Mouse (Mus musculus) forebrain, embryonic 14.5 days (tissue): Measurements from ENCODE around the gene Adgrg5. TPM values are rescaled to one million over a fixed set of nuclear protein-coding genes. Genes with fewer than 3 reads are reported as not detected.

Source experiments
- ATAC-seq: fragments of 200-750 bp; cut with Nextera tagmentation; 2 replicates; pipeline ENCODE4 v1.8.0; 2017; ENCODE audit warnings: mild to moderate bottlenecking, moderate library complexity
- DNase-seq: peaks from one replicate; pipeline ENCODE4 v3.0.0-alpha.2; 2015; ENCODE audit warnings: low spot score
- H3K27ac ChIP-seq: fragments of 300-500 bp; sonication (generic); 2 replicates; pipeline ENCODE4 v1.5.1; 2014; ENCODE audit warnings: low read depth, mild to moderate bottlenecking, control low read depth, low read length, moderate library complexity
- H3K27me3 ChIP-seq: fragments of 300-500 bp; sonication (generic); replicated peaks from 2 replicates; pipeline ENCODE4 v1.6.1; 2014; ENCODE audit warnings: low read length, control low read depth, mixed read lengths; ENCODE audit not compliant: control insufficient read depth, insufficient read depth
- H3K36me3 ChIP-seq: fragments of 300-500 bp; sonication (generic); 2 replicates; pipeline ENCODE4 v1.6.1; 2014; ENCODE audit warnings: low read length, control low read depth; ENCODE audit not compliant: control insufficient read depth, insufficient read depth
- H3K4me1 ChIP-seq: fragments of 300-500 bp; sonication (generic); 2 replicates; pipeline ENCODE4 v1.6.1; 2014; ENCODE audit warnings: antibody characterized with exemption, low read length, control low read depth; ENCODE audit not compliant: control insufficient read depth, insufficient read depth
- H3K4me2 ChIP-seq: fragments of 300-500 bp; sonication (generic); 2 replicates; pipeline ENCODE4 v1.6.1; 2014; ENCODE audit warnings: mild to moderate bottlenecking, control low read depth, low read length
- H3K4me3 ChIP-seq: fragments of 300-500 bp; sonication (generic); 2 replicates; pipeline ENCODE4 v1.5.1; 2014; ENCODE audit warnings: low read depth, low read length, control low read depth
- H3K9ac ChIP-seq: fragments of 300-500 bp; sonication (generic); 2 replicates; pipeline ENCODE4 v1.6.1; 2014; ENCODE audit warnings: mild to moderate bottlenecking, low read length, control low read depth, moderate library complexity
- H3K9me3 ChIP-seq: fragments of 300-500 bp; sonication (generic); replicated peaks from 2 replicates; pipeline ENCODE4 v1.6.1; 2016; ENCODE audit warnings: low read length, control low read depth, mixed read lengths; ENCODE audit not compliant: control insufficient read depth
- WGBS: fragments of 180-500 bp; shearing (Covaris S2); extraction: QIAGEN DNeasy Blood & Tissue Kit; methylation state at CpG from one replicate; pipeline ENCODE4 v1.1.7; 2014; 5-methylcytosine and 5-hydroxymethylcytosine counted together
- polyA plus RNA-seq: library from polyadenylated mRNA; unstranded; fragments of >200 nt; fragmentation: Nextera tagmentation; extraction: Ambion mirVana; gene quantifications from 2 replicates; pipeline ENCODE4 v1.2.1, GENCODE M21; 2014

The Adgrg5 gene
- polyA plus RNA-seq, 1 experiment from 2014 or later, result not detected

DNA sequence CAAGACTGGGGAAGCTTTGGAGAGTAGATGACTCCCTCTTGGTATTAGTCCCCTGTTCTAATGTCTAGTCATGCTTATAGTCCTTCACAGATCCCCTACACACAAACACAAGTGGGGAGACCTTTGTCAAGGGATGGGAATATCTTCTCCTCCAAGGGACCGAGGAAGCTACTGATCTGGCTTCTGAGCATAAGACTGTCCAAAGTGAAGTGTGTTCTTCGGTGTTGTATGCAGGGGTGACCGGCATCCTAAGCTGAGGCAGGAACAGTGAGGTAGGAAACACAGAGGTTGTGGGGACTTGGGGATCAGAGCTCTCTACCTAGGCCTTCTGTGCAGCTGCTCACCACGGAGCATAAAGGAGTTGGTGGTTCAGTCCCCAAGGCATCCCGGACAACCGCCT, 1.3 kb upstream of the Adgrg5 start:
- Histone ChIP-seq H3K27ac (no peak overlapping the region), H3K9ac (no peak overlapping the region), H3K36me3 (no peaks in the 10 kb centered on the region), H3K4me1 (0 out of 2 replicates have a peak, but pooled peaks cover 6% of the 10 kb centered on the region), H3K27me3 (no peaks in the 10 kb centered on the region), H3K4me3 (no peak overlapping the region), H3K4me2 (no peak overlapping the region), H3K9me3 (no peaks in the 10 kb centered on the region)
- no peak for DNase-seq
- ATAC-seq, result no peak
- 70% methylated on average over 6 of the region's 6 CpGs for WGBS

DNA sequence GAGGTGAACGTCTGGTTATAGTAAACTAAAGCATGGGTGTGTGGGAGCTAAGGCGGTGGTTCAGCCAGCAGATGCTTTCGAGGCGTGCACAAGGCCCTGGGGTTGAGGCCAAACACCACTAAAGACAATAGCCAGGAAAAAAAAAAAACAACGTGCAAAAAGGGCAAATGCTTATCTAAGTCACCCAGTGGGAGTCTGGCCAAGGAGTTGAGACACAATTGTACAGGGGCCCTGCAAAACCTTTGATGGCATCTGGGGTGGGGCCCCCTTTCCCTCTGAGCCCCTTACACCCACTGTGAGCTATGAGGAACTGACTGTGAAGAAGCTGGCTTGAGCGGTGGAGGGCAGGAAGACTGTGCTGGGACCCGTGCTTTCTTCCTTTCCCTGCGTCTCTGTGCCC, 892 bp upstream of the Adgrg5 start:
- DNase-seq (no peak), ATAC-seq (no peak)
- Histone ChIP-seq H3K9ac (no peak overlapping the region), H3K27ac (no peak overlapping the region), H3K4me1 (0 out of 2 replicates have a peak, but pooled peaks cover 5% of the 10 kb centered on the region), H3K9me3 (no peaks in the 10 kb centered on the region), H3K27me3 (no peaks in the 10 kb centered on the region), H3K4me2 (no peak overlapping the region), H3K4me3 (no peak overlapping the region), H3K36me3 (no peaks in the 10 kb centered on the region)
- WGBS, result 33% methylated on average over 8 of the region's 8 CpGs

DNA sequence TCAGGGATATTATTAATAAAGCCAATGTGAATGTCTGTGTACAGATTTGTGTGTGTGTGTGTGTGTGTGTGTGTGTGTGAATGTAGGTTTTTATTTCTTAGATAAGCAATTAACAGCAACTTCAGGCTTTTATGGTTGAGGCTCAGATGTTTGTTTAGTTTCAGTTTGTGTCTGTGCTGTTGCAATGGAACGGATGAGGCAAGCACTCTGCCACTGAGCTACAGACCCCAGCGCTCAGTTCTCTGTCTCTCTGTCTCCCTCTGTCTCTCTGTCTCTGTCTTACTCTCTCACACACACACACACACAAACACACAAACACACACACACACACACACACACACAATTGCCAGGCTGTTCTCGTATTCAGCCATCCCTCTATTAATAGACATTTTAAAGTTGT, 4.7 kb downstream of the Adgrg5 start:
- WGBS, result 87% methylated on average over 3 of the region's 3 CpGs
- Histone ChIP-seq H3K9me3 (no peaks in the 10 kb centered on the region), H3K36me3 (no peaks in the 10 kb centered on the region), H3K27me3 (no peaks in the 10 kb centered on the region), H3K4me2 (no peak overlapping the region), H3K27ac (no peak overlapping the region), H3K4me3 (no peak overlapping the region), H3K9ac (no peak overlapping the region), H3K4me1 (no peaks in the 10 kb centered on the region)
- DNase-seq (no peak), ATAC-seq (no peak)

DNA sequence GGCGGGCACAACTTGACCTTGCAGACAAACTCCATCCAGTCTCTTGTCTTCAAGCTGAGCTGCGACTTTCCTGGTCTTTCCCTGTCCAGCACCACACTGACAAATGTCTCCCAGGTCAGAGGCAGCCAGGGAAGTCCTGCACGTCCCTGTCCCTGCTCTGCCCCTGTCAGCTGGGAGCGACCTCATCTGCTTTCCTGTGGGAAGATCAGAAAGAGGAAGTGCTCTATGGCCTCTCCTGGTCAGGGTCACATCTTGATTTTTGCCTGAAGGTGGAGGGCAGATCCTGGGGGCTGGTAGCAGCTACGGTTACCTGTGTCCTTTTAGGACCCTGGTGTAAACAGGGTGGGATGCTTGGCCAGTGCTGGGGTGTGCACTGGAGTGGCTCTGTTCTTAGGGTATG, 10.4 kb downstream of the Adgrg5 start:
- Histone ChIP-seq H3K9me3 (no peaks in the 10 kb centered on the region), H3K4me2 (no peak overlapping the region), H3K4me1 (no peaks in the 10 kb centered on the region), H3K4me3 (no peak overlapping the region), H3K27me3 (no peaks in the 10 kb centered on the region), H3K9ac (no peak overlapping the region), H3K27ac (no peak overlapping the region), H3K36me3 (no peaks in the 10 kb centered on the region)
- 72% methylated on average over 5 of the region's 5 CpGs for WGBS
- no peak for DNase-seq
- ATAC-seq, result no peak

GRCm38 (mm10) chr8:94935172-94935571, 11.7 kb downstream of the Adgrg5 start:
- no peak overlapping the region for H3K9ac ChIP-seq
- H3K4me1 ChIP-seq, result no peaks in the 10 kb centered on the region
- H3K4me3 ChIP-seq, result no peak overlapping the region
- no peaks in the 10 kb centered on the region for H3K9me3 ChIP-seq
- H3K27me3 ChIP-seq, result no peaks in the 10 kb centered on the region
- WGBS, result 73% methylated on average over 3 of the region's 3 CpGs
- DNase-seq (no peak), ATAC-seq (no peak)
- H3K4me2 ChIP-seq, result no peak overlapping the region
- no peaks in the 10 kb centered on the region for H3K36me3 ChIP-seq
- H3K27ac ChIP-seq, result no peak overlapping the region

DNA sequence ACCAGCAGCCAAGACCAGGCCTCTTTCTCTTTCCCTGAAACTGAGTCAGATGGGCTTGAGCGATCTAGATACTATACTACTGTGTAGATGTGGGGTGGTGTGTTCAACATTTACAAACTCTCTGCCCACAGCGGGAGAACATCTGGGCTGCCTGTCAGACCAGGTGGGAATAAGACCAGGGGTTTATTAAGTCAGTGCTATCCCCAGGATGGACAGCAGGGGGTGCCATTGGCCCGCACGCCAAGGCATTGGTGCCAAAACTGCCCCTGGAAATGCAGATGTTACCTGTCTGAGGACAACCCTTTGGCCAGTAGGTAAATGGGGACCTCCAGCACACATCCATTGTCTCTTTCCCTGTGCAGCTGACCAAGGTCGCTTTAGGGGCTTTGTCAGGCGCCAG, 19.1 kb downstream of the Adgrg5 start:
- H3K36me3 ChIP-seq, result no peaks in the 10 kb centered on the region
- no peak overlapping the region for H3K27ac ChIP-seq
- no peak overlapping the region for H3K4me3 ChIP-seq
- peaks cover 3% of the 10 kb centered on the region; the same call in 1 of the 2 replicates for H3K4me1 ChIP-seq
- no peaks in the 10 kb centered on the region for H3K9me3 ChIP-seq
- 14% methylated on average over 6 of the region's 6 CpGs for WGBS
- no peak; the same call in 1 of the 2 replicates for ATAC-seq
- DNase-seq, result peak; percentile 52
- H3K9ac ChIP-seq, result no peak overlapping the region
- no peak overlapping the region for H3K4me2 ChIP-seq
- H3K27me3 ChIP-seq, result no peaks in the 10 kb centered on the region

DNA sequence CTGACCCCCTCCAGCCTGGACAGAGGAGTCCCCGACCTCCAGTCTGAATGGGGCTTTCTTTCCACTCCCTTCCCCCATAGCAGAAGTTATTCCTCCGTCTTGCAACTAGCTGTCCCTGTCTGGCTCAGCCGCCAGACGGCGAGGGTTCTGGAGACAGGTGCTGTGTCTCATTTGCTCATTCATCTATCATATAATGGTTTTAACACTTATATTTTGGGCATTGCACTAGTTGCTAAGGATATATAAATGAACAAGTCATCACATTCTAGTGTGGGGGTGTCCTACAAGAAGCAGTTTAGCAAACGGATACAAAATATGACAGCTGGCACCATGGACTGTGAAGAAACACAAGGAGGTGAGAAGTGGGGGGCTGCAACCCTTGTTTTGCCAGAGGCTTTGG, 21.7 kb downstream of the Adgrg5 start:
- Histone ChIP-seq H3K9ac (no peak overlapping the region), H3K27ac (no peak overlapping the region), H3K27me3 (no peaks in the 10 kb centered on the region), H3K4me3 (no peak overlapping the region), H3K4me1 (peaks cover 3% of the 10 kb centered on the region; the same call in 1 of the 2 replicates), H3K9me3 (no peaks in the 10 kb centered on the region), H3K36me3 (no peaks in the 10 kb centered on the region), H3K4me2 (no peak overlapping the region)
- ATAC-seq, result peak; percentile 49; the same call in 1 of the 2 replicates
- WGBS, result 48% methylated on average over 6 of the region's 6 CpGs
- peak; percentile 66 for DNase-seq

GRCm38 (mm10) chr8:94948421-94948820, 24.9 kb downstream of the Adgrg5 start:
- Histone ChIP-seq H3K4me1 (peaks cover 3% of the 10 kb centered on the region; the same call in 1 of the 2 replicates), H3K4me2 (no peak overlapping the region), H3K9ac (no peak overlapping the region), H3K36me3 (no peaks in the 10 kb centered on the region), H3K27me3 (no peaks in the 10 kb centered on the region), H3K27ac (no peak overlapping the region), H3K4me3 (no peak overlapping the region), H3K9me3 (no peaks in the 10 kb centered on the region)
- 66% methylated on average over 4 of the region's 4 CpGs for WGBS
- DNase-seq, result no peak
- no peak for ATAC-seq

GRCm38 (mm10) chr8:94949010-94949409, 25.5 kb downstream of the Adgrg5 start:
- Histone ChIP-seq H3K36me3 (no peaks in the 10 kb centered on the region), H3K27me3 (no peaks in the 10 kb centered on the region), H3K4me2 (no peak overlapping the region), H3K4me3 (no peak overlapping the region), H3K27ac (no peak overlapping the region), H3K4me1 (peaks cover 3% of the 10 kb centered on the region; the same call in 1 of the 2 replicates), H3K9ac (no peak overlapping the region), H3K9me3 (no peaks in the 10 kb centered on the region)
- WGBS, result 91% methylated on average over 4 of the region's 4 CpGs
- ATAC-seq (no peak), DNase-seq (no peak)
